Mouse (Mus musculus) left cerebral cortex, postnatal 4 days (tissue): ENCODE data around the gene Itpr1. TPM values are rescaled to one million over a fixed set of nuclear protein-coding genes. Genes with fewer than 3 reads are reported as not detected.
A peak's percentile ranks its signal among the peaks of the same experiment; 100 is the strongest.

Source experiments
- DNase-seq: peaks from one replicate; pipeline ENCODE4 v3.0.0-alpha.2; 2022
- intact Hi-C: fragments of 180-260 bp; cut with DNase I; formaldehyde crosslinking; loops from one replicate; pipeline ENCODE4 v1.15.1; 2025
- total RNA-seq, 2 experiments: library from RNA; stranded (reverse); gene quantifications; 2 replicates each; pipeline ENCODE4 v1.2.3; 2021

The Itpr1 gene
- total RNA-seq, 2 experiments from 2014 or later: 66.3 to 72.4 TPM

DNA sequence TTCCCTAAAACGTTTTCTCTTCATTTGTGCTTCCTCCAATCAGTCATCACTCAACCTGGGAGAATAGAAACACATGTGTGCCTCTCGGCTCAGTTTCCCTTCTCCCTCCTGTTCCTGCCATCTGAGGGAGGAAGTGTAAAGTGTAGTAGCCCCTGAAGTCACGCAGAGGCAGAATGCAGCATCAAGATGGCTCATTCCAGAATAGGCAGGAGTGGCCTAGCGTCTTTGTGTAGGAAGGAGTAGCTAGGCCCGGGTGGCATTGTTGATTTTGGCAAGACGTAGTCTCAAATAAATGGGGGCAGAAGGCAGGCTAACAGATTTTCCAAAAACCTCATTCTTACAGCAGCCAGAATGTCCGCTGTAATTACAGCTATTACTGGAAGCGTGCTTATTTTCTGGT lies 24.7 kb downstream of the Itpr1 start:
- no peak for DNase-seq
- intact Hi-C loops: loop anchor here (10.0 kb wide), 1 partner anchor 87 kb away; no protein-coding TSS in a partner anchor

DNA sequence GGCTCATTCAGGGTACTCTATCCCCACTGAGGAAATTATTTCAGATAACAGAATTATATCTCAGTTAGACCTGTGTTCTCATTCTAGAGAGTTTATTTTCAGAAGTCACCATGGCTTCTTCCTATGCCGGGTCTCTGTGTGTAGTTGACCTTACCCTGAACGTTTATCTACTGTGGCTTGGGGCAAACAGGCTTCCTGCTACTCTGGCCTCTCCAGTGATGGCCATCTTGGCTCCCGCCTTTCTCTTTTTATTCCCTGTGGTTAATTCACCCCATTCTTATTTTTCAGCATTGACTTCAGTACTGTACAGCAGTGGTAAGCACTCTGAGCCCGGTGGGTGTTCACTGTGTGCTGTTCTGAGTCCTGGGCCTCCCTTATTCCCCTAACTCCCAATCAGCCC lies 25.1 kb downstream of the Itpr1 start:
- intact Hi-C loops: loop anchor here (10.0 kb wide), 1 partner anchor 87 kb away; no protein-coding TSS in a partner anchor
- no peak for DNase-seq

DNA sequence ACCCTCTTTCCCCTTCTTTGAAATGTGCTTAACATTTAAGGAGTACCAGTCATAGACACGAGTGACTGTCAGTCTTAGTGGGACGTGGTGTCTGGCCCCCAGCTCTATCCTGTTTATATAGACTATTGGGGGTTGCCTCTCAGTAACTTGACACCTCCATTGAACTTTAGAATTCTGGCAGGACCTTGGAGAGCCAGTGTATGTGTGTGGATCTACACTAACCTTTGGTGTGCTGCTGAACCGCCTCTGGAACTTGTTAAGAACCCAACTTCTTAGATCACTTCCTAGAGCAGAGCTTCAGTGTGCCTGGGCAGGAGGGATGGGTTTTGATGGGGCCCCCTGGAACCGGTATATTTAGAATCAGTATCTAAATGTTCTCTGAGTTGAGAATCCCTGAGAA lies 26.2 kb downstream of the Itpr1 start:
- DNase-seq: no peak
- intact Hi-C loops: loop anchor here (10.0 kb wide), 1 partner anchor 86 kb away; no protein-coding TSS in a partner anchor

DNA sequence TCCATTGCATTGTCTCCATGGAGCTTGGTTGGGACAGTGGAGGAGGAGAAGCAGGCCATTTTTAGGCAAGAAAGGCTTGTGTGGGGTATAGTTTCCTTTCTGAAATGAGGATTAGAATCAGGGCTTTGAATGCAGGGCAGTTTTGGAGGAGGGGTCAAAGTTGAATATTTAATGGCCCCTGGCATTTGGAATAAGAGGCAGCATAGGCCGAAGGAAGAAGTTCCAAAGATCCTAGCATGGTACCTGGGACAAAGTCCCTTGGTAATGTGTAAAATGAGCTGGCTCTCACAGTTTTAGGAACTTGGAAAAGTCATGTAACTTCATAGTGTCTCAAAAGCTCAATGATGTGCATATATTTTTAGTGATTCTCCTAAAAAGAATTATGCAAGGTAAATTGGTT lies 27.1 kb downstream of the Itpr1 start:
- intact Hi-C loops: no loop called here
- no peak for DNase-seq

DNA sequence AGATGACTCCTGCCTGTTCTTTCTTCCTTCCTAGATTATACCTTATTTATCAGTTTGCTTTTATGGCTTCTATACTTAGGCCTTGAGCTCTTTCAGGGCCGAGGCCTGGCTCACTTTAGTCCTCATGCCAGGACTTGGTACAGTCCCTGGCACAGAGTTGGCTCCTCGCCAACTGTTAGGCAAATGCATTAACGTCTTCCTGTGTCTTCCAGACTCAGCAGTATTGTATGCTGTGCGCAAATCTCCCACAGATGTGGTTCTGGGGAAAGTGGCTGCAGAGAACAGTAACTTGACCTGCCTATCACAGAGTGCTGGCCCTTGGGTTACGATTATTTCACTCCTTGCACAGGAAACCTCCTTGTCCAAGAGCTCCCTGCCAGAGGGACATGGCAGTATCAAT lies 27.9 kb downstream of the Itpr1 start:
- intact Hi-C loops: no loop called here
- DNase-seq: peak; percentile 42

DNA sequence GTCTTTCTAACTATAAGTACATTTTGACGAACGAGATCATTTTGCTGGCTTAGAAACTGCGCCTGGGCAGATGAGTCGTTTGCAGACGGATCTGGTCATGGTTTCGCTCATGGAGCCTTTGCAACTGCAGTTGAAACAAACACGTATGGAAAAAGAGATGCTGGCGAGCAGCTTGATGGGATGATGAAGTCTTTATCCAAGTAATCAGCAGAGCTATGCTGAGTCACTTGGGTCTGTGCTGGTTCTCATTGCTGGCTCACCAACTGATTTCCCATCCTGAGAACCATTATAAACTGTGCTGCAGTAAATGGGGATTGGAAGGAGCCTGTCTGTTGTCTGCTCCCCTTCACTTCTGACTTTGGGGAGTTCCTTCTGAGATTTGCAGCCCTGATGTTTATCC lies 31.7 kb downstream of the Itpr1 start:
- intact Hi-C loops: no loop called here
- no peak for DNase-seq

DNA sequence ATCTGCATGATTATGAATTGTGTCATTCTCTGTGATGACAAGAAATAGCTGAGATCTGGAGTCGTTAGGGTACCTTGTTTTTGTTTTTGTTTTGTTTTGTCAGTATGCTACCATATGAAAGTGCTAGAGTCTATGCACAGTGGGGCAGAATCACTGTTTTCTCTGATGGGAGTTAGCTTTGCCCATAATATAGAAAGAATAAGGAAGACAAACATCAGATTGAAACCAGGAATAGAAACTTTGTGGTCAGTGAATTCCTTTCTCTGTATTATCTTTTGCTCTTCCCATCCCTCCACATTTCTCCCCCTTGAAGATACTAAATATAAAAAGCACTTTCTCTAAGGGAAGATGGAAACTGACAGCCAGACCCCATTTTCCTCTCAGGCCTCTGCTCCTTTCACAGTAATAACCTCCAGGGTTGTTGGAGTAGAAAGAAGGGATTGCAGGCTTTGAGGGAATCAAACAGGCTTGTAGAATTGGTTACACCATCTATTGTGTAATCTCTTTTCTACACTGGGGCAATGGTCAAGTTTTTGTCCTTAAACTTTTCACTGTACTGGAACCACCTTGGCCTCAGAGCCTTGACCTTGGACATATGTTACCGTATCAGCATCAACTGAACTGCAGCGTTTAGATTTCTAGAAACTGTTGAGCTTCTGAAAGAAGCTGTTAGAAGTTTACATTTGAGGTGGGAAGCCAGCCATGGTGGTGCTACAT lies 33.6 kb downstream of the Itpr1 start:
- intact Hi-C loops: no loop called here
- no peak for DNase-seq

DNA sequence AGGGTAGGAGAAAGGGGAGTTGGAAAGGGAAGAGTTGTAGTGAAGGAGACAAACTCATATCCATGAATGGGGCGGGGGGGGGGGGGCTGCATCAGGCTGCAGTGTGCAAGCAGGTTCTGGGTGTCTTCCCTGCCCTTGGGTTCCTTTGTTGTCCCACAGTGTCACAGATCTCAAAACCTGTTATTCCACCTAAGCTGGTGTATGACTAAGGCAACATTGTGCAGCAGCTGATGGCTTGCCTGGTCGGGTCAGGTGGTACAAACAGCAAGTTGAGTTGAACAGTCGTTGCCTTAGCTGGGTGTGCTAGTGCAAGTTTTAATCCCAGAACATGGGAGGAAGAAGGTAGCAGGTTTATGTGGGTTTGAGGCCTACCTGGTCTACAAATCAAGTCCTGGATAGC lies 34.3 kb downstream of the Itpr1 start:
- DNase-seq: no peak
- intact Hi-C loops: no loop called here

DNA sequence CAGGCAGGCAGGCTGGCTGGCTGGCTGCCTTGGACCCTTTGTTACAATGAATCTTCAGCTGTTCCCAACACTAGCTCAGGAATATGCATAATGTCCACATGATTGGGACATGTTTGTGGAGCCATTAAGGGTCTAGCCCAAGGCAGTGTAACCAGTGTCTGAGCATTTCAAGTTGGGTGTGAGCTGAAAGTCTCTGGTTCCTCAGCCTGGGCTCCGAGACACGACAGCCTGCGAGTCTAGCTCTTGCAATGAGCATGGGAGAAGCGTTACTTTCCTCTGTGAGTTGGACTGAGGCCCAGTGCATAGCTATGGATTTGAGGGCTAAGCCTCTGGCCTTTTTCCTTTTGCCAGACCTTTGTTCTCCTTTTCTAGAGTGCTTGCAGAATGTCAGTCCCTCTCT lies 35.6 kb downstream of the Itpr1 start:
- DNase-seq: peak; percentile 17
- intact Hi-C loops: no loop called here

DNA sequence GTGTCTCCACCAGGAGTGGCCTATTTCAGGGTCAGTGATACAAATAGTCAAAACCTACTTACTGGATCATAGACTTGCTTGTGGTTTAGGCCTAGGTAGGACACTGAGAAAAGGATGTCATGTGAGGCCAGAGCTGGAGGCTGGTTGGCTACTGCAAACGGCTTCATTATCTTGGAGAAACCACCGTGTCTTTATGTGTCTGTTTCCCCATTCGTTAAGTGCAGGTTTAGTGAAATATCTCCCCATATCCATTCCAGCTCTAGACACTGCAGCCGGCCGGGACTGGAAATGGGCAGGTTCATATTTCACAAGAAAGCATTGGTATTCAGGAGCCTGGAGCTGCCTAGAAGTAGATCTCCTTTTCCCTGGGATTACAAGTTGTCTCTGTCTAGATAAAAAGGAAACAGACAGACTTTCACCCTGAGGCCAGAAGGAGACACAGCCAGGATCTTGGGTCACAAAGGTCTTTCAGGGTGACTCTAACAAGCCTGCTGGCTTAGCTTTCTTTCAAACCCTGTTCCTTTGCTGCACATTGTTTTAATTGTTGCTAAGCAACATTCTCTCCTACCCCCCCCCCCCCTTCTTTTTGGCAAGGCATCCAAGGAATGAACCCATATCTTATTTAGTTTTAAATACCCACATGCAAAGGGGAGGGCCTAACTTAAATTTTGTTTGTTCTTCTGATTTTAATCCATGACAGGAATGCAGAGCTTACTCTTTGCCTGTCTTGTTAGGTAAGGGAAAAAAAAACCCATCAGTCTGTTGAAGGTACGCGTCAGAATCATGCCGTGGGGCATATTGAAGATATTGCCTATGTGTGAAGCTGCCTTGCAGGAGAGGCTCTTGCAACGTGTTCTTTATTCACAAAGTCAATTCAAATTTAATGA lies 36.4 kb downstream of the Itpr1 start:
- intact Hi-C loops: no loop called here
- DNase-seq: no peak

DNA sequence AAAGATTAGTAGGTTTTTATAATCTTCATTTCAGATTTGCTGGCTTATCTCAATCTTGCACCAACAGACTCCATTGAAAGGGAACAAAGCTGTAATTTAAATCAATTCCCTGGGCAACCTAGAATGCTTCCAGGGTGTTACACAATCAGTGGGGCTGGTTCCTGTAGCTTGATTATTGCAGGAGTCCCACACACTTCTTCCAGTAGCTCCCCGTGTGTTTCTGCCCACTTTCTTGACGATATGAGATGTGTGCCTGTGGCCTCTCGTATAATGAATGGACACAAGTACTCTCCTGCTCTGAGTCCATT lies 37.0 kb downstream of the Itpr1 start:
- DNase-seq: no peak
- intact Hi-C loops: no loop called here

DNA sequence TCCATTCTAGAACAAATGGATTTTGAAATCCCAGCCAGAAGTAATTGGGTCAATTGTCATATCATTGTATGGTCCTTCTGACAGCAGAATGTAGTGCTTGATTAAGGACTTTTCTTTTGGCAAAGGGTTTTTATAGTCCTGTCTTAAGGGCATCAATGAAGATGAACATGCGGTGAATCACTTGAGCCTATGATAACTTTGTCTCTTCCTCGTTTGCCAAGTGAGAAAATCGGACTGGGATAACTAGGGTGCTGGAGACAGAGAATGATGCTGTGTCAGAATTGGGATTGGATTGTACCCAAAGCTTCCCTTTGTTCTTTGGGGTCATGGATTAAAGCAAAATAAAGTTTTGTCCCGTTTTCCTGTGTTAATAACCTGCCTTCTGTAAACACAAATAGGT lies 37.5 kb downstream of the Itpr1 start:
- intact Hi-C loops: no loop called here
- no peak for DNase-seq

DNA sequence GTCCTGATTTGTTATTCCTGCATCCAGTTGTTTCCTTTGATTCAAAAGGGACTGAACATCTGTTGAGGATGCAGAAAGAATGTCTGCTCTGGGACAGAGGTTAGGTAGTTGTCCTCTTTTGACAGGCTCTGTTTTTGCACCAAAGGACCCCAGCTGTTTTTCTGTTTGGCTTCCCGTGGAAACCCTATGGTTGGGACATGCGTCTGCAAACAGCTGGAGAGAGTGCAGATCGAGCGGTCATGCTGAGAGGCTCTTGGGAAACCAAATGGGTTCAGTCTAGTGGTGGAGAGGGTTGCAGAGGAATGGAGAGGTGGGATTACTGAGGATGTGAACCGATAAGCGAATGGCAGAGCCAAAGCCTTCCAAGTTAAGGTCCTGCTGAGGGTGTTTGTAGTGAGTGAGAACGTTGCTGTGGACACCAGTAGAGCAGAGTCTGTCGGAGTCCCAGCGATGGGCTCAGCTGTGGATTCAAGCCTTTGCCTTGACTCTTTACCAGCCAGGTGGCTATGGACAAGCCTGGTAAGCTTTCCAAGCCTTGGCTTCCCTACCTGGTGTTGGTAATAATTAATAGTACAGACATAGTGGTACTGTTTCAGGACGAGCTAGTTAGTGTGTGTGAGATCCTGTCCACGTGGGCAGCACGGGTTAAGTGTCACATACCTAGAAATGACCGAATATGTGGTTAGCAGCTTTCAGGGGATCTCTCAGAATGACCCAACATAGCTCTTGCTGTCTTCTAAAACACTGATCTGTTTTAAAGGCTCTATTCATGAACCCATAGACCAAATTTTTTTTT lies 39.9 kb downstream of the Itpr1 start:
- intact Hi-C loops: no loop called here
- no peak for DNase-seq

DNA sequence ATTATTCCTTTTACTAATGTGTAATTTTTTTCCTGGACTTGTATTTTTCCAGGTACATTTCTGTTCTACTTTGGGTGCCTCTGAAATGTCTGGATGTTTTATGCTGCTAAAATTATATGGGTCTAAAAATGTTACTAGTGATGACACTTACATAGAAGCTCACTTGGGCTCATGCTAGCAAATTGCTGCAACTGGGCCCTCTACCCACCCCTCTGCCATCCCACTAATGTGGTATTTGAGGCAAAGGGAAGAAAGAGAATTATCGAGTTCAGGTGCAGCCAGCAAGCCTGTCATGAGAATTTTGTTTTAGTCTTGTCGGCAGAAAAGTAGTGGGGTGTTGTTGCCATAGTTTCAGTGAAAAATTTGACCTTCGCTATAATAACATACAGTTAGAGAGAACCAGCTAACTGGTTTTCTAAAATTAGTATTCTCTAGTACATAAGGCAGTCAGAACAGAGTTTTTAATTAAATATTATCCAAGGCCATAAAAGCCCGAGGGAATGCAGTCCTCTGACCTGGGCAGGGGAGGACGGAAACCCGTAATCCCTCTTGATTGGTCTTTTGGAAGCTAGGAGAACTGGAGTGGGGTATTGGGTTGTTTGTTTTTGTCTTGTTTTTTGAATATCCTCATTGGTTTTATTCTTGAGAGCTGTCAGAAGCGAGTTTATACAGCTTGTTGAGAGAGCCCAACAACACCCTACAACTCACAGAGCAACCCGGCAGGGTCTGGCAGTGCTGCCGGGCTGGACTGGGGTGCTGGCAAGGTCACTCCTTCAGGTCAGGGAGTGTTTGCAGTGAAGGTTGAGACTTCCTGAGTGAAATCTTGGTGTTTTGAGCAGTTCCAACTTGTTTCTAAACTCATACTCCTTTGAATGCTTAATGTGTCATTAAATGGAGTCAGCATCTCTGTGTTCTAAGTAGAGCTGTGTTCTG lies 41.5 kb downstream of the Itpr1 start:
- intact Hi-C loops: no loop called here
- no peak for DNase-seq

DNA sequence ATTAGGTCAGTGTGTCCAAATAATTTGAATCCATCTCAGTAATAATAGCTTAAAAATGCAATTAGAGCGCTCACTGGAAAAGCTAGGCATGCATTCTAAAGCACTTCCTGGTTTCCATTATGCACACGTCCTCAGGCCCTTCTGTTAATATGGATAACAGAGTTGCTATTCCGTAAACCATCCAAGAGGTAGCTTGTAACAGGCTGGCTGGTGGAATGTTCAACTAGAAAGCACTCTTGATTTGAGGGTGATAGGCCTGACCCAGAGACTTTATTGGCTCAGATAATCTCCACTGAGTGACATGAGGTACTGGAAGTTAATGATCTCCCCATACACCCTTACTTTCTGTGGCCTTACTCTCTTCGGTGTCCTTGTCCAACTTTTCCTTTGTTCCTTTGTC lies 43.0 kb downstream of the Itpr1 start:
- intact Hi-C loops: no loop called here

DNA sequence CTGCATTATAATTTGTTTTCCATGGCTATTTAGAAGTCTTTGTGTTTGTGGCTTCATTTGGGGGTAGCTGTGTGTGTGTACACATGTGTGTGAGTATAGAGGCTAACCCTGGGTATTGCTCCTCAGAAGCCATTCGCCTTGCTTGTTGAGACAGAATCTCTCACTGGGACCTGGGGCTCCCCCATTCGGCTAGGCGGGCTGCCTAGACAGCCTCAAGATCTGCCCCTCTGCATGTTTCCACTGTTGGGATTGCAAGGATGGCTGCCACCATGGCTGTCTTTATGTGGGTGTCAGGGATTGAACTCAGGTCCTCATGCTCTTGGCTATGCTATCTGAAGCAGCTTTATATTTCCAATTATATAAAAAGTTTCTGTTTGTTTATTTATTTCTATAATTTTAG lies 44.3 kb downstream of the Itpr1 start:
- intact Hi-C loops: no loop called here
- no peak for DNase-seq

More for the DNA sequence above, 43.0 kb downstream of the Itpr1 start:
- no peak for DNase-seq

DNA sequence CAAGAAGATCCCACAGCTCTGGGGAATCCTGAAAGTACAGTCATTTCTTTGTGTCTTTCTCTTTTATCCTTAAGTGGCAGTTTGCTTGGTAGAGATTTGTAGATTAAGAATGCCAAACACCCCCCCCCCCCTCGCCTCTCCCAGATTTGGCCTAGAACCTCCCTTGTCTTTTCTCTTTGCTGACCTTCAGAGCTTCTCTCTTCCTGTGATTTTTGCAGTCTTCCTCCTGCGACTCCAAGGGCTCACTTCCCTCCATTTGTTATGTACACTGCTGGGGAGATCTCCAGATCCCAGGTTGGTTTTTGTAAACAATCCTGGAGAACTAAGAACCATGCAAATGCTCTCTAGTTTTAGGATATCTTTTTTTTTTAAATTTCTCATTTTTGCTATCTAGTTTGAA lies 45.7 kb downstream of the Itpr1 start:
- intact Hi-C loops: no loop called here
- no peak for DNase-seq

DNA sequence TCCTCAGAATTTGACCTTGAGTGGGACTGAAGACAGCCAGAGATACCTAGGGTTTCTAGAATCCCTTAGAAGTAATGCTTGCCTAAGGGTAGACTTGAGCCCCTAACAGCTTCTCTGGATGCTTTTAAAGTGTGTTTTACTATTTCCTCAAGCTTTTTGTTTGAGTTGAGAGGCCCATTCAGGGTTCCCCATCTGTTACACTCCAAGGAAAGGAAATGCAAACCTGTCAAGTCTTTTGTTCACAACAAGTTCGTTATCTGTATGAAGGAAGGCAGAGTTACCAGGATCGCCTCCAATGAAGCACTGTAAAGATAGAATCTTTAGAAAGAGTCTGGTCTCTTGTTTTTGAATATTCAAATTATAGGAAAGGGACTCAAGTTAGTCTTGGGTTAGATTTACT lies 46.8 kb downstream of the Itpr1 start:
- no peak for DNase-seq
- intact Hi-C loops: no loop called here

DNA sequence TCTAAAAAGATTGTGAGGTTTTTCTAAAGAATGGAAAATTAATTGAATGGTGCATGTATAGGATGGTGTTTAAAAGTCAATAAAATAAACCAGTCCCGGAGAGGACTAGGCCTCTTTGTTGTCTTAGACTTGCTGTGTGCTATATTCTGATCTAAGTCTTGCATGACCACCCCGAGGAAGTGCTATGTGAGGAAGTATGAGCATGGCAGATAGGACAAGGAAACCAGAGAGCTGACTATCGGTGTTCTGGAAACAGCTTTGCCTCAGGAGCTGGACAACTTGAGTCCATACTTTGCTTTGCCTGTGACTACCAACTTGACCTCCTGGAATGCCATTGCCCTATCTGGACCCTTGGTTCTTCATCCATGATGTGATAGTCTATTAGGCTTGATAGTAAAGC lies 48.6 kb downstream of the Itpr1 start:
- intact Hi-C loops: no loop called here
- no peak for DNase-seq

DNA sequence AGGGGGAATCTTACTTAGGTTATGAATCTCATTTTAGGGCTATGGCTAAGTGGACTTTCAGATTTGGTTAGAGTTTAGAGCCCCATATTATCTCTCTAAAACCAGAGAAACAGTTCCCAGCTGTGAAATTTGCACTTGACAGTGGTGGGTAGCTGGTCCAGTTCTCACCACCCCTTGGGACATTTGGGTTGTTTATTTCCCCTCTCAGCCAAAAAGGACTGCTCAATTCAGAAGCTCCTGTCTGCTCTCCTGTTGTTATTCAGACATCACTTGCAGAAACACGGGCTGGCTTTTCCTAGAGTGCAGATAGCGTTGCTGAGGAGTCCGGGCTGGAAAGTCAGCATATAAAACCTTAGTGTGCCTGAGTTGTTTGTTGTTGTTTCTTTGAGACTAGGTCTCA lies 51.3 kb downstream of the Itpr1 start:
- DNase-seq: no peak
- intact Hi-C loops: no loop called here
